Mouse (Mus musculus) thymus, postnatal 4 days (tissue): ENCODE results near the gene Tshz2.
A peak's percentile ranks its signal among the peaks of the same experiment; 100 is the strongest.
"Not testable (repeated sequence)": the region's sequence is repeated elsewhere in the genome, so short reads cannot be mapped to it uniquely, and the experiment has no call there.

ENCODE experiments used
- DNase-seq: peaks from one replicate; pipeline ENCODE4 v3.0.0; 2021

Gene Tshz2

GRCm38 (mm10) chr2:169760117-169760516 is 127.3 kb downstream of the Tshz2 start:
- DNase-seq = peak; percentile 32

GRCm38 (mm10) chr2:169761726-169762125 is 128.9 kb downstream of the Tshz2 start:
- DNase-seq = no peak

- DNase-seq = no peak
Observed at GRCm38 (mm10) chr2:169762301-169762700, 129.5 kb downstream of the Tshz2 start.

- DNase-seq = no peak
Observed at GRCm38 (mm10) chr2:169763716-169764115, 130.9 kb downstream of the Tshz2 start.

GRCm38 (mm10) chr2:169766247-169766646 is 133.4 kb downstream of the Tshz2 start:
- no peak for DNase-seq

GRCm38 (mm10) chr2:169767281-169767680 is 134.5 kb downstream of the Tshz2 start:
- DNase-seq = no peak

GRCm38 (mm10) chr2:169775078-169775477 is 142.3 kb downstream of the Tshz2 start:
- DNase-seq = no peak

- no peak for DNase-seq
Observed at GRCm38 (mm10) chr2:169777242-169777641, 144.4 kb downstream of the Tshz2 start.

GRCm38 (mm10) chr2:169777764-169778163 is 145.0 kb downstream of the Tshz2 start:
- no peak for DNase-seq

GRCm38 (mm10) chr2:169778740-169779345 is 146.0 kb downstream of the Tshz2 start:
- DNase-seq = no peak

- not testable (repeated sequence) for DNase-seq
Observed at GRCm38 (mm10) chr2:169781671-169782070, 148.9 kb downstream of the Tshz2 start.

- DNase-seq = peak; percentile 16
Observed at GRCm38 (mm10) chr2:169782874-169783680, 150.3 kb downstream of the Tshz2 start.

GRCm38 (mm10) chr2:169783681-169784033 is 150.8 kb downstream of the Tshz2 start:
- no peak for DNase-seq

GRCm38 (mm10) chr2:169787381-169787780 is 154.6 kb downstream of the Tshz2 start:
- no peak for DNase-seq

- DNase-seq = no peak
Observed at GRCm38 (mm10) chr2:169787906-169788305, 155.1 kb downstream of the Tshz2 start.

- peak; percentile 75 for DNase-seq
Observed at GRCm38 (mm10) chr2:169790439-169791131, 157.8 kb downstream of the Tshz2 start.

GRCm38 (mm10) chr2:169792706-169793105 is 159.9 kb downstream of the Tshz2 start:
- no peak for DNase-seq

- no peak for DNase-seq
Observed at GRCm38 (mm10) chr2:169802241-169802640, 169.4 kb downstream of the Tshz2 start.

- DNase-seq = no peak
Observed at GRCm38 (mm10) chr2:169804380-169804779, 171.6 kb downstream of the Tshz2 start.

- DNase-seq = no peak
Observed at GRCm38 (mm10) chr2:169805545-169805944, 172.7 kb downstream of the Tshz2 start.

- DNase-seq = no peak
Observed at GRCm38 (mm10) chr2:169811589-169811988, 178.8 kb downstream of the Tshz2 start.

- DNase-seq = no peak
Observed at GRCm38 (mm10) chr2:169812055-169812454, 179.2 kb downstream of the Tshz2 start.

GRCm38 (mm10) chr2:169812940-169813339 is 180.1 kb downstream of the Tshz2 start:
- no peak for DNase-seq

GRCm38 (mm10) chr2:169814351-169814750 is 181.5 kb downstream of the Tshz2 start:
- no peak for DNase-seq
